Mouse (Mus musculus) layer of hippocampus, adult 9-11 months (tissue): Measurements from ENCODE around the gene C1s2.
"Not testable (repeated sequence)": the region's sequence is repeated elsewhere in the genome, so short reads cannot be mapped to it uniquely, and the experiment has no call there.

Experiments
- DNase-seq: peaks from one replicate; pipeline ENCODE4 v3.0.0; 2022

The C1s2 gene

DNA sequence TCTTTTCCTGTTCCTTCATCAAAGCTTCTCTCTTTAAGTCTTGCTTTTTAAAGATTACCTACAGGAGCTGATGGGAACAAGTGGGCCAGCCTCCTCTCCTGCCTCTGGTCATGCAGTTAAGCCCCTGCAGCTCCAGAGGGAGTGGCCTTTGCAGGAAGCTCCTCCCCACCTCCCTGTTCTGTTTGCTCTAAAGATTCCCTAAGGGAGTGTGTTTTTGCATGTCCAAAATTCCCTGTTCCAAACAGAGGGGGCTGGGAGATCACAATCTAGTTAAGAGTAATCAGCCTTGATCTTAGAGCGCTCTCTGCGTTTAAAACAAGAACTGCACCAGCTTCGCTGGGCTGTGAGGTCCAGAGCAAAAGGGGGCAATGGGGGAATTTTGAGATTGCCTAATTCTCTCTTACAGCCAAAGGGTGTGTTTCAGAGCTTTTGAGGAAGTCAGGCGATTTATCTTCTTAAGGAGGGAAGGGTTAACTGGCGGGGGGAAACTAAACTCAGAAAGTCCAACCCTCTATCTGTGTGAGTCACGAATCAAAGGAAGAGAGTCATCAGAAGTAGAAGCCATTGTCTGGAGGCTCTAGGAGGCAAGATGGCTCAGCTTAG is 1.1 kb upstream of the C1s2 start:
- not testable (repeated sequence) for DNase-seq

DNA sequence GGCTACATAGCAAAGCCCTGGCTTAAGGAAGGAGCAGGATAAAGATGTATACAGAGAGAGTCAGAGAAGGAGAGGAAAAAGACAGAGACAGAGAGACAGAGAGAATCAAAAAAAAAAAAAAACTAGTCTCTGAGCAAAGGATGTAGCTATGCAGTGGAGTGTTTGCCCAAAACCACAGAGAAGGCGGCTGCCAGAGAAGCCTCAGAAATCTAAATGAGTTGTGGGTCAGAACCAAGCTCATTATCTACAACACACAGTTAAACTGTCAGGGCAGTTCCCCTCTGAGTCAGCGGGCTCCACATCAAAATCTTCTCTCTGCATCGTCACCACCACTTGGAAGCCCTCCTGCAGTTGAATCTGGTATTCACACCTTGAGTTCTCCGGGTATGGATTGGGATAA is 5.1 kb downstream of the C1s2 start:
- no peak for DNase-seq

DNA sequence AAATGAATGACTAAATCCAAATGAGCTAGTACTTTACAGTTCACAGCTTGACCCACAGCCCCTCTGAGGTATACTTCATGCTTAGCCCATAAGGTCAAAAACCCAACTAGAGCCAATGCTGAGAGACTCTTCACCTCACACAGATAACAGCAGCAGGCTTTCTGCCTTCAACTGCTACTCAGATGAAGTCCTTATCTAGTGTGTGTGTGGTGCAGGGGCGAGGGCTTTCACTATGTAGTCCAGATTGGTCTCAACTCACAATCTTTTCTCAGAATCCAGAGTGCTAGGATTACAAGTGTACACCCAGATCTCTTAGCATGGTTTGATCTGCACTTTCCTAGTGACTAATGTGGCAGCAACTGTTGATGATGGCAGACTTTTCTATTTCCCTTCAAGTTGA is 9.7 kb downstream of the C1s2 start:
- DNase-seq: not testable (repeated sequence)

DNA sequence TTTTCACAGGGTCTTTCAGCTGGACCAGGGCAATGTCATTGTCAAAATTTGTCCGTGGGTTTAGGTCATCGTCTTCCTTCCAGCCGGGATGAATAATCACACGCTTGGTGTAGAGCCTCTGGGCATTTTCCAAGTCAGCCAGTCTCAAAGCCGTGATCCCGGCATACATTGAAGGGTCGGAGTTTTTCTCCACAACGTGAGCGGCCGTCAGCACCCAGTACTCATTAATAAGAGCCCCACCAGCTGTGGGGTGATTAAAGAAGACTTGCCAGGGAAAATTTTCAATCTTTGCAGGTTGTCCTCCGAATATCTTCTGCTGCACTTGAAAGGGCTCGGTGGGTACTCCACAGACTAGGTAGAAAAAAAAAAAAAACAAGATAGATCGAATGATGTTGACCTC is 10.3 kb downstream of the C1s2 start:
- DNase-seq: no peak

DNA sequence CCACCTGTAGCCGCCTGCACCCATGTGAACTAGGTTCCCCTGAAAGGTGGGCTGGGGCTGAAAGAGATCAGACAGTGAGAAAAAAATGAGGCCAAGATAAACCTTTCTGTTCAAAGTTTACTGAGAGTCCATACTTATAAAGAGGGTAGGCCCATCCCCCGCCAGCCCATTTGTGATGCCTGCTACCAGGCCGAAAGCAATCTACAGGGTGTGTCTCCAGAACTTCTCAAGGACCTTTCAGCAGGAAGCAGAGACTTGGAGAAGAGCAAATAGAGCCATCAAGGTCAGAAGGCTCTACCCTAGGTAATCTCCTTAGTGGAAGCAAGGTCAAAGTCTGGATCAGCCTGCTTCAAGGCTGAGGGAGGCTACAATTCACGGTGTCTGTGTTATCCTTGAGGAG is 33.9 kb downstream of the C1s2 start:
- DNase-seq: no peak

DNA sequence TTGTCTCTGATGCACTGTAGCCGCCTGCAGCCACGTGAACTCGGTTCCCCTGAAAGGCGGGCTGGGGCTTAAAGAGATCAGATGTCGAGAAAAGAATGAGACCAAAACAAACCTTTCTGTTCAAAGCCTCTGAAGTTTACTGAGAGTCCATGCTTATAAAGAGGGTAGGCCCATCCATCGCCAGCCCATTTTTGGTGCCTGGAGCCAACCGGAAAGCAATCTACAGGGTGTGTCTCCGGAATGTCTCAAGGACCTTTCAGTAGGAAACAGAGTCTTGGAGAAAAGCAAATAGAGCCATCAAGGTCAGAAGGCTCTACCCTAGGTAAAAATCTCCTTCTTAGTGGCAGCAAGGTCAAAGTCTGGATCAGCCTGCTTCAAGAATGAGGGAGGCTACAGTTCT is 42.8 kb downstream of the C1s2 start:
- no peak for DNase-seq

DNA sequence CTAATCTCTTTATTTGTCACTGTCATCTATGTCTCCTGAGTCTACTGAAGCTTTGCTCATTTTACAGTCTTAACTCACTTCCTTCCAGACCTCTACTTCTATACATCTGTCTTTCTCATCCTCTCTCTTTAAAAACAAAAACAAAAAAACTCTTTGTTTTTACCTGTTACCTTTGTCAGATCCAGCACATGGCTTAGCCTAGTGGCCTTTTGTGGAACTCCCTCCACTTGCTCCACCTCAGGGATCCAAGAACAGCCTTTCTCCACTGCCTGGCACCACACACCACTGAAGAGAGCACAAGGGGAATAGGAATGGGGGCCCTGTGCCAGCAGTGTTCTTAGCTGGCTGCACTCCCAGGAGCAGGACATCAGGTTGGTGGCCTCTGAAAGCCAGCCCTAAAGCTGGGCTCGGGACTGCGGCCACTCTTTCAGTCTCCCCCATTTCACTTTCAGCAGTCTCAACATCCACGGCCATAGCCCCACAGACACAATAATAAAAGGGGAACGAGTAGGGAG is 43.6 kb downstream of the C1s2 start:
- DNase-seq: no peak

DNA sequence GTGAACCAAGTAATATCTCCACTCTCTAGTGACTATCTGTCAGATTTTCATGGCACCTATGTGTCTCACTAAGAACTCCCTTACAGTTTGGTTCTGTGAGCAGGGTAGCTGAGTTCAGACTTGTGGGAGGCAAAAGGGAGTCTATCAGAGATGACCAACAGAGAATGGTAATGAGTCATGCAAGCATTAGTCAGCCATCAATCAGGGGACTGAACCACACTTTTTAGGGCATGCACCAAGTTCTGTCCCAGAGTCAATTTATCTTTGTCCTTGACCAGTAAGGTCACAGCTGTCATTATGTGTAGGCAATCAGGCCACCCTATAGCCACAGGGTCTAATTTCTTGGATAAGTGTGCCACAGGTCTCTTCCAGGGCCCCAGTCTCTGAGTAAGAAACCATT is 47.1 kb downstream of the C1s2 start:
- no peak for DNase-seq

DNA sequence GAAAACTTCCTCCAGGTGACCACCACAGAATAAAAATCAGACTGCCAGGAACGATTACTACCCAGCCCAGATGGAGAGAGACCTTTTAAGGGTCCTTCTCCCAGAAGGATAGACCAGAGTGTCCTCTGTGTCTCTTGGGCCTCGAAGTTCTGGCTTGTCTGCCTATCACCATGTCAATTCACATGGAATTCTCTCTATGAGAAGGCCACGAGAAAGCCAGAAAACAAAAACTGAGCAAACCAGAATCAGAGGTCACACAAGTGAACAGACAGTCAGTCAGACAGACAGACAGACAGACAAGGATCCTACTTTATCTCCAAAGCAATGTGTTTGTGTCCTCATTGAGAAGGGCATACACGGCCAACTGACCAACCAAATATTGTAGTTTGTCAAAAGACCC is 49.6 kb downstream of the C1s2 start:
- DNase-seq: no peak

DNA sequence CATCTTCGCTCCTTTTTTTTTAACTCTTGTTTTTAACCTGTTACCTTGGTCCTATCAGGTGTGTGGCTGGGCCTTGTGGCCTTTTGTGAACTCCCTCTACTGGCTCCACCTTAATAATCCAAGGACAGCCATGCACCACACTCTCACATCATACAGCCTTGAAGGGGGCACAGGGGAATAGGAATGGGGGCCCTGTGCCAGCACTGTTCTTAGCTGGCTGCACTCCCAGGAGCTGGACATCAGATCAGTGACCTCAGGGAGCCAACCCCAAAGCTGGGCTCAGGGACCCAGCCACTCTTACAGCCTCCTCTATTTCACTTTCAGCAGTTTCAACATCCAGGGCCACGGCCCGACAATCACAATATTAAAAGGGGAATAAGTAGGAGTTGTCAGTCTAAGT is 50.1 kb downstream of the C1s2 start:
- DNase-seq: no peak

DNA sequence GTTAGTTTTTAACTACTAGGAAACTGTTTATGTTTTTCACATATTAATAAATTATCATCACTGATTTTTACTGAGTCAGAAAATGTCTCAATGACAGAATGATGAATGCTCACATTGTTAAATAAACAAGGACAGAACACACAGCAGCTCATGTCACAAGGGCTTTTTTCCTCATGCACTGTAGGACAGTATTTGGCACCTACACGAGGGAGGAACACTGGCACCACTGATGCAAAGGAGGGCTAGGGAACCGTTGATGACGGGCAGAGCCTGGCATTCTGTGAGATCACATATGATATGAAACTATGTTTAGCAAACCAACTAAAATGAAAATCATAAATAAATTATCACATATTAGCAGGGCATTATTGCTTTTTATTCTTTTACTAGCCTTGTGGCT is 51.0 kb downstream of the C1s2 start:
- DNase-seq: peak; percentile 33

DNA sequence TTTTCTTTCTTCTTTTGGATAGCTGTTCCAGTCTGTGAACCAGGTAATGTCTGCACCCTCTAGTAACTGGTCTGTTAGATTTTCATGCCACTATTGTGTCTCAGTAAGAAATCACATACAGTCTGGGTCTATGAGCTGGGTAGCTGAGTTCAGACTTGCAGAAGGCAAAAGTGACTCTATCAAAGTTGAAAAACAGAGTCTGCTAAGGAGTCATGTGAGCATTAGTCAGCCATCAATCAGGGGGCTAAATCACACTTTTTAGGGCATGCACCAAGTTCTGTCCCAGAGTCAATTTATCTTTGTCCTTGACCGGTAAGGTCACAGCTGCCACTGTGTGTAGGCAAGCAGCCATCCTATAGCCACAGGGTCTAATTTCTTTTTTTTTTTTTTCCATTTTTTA is 53.7 kb downstream of the C1s2 start:
- DNase-seq: no peak

DNA sequence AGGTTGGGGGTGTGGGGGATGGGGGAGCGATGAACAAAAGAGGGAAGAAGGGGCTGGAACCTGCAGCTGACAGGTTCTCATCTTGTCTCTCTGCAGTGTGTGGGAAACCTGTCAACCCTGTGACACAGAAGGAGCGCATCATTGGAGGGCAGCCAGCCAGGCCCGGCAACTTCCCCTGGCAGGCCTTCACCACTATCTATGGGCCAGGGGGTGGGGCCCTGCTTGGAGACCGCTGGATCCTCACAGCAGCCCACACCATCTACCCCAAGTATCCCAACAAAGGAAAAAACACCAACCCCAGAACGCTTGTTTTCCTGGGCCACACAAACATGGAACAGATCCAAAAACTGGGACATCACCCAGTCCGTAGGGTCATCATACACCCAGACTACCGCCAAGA is 55.7 kb downstream of the C1s2 start:
- DNase-seq: not testable (repeated sequence)

DNA sequence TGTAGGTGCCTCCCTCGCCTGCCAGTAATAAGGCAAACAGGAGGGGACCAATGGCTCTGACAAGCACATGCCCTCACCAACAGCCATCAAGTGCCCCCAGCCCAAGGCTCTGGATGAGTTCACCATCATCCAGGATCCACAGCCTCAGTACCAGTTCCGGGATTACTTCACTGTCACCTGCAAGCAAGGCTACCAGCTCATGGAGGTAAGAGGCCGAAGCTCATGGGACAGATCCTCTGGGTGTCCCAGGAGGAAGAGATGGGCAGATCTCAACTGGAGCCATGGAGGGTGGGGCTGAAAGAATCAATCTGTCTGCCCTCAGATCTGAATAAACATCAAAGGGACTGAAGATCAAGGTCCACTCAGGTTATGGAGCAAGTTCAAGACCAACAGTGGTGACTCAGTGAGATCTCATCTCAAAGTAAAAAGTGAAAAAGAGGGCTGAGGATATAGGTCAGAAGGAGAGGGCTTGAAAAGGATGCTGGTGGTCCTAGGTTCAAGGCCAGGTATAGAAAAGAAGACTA is 60.7 kb downstream of the C1s2 start:
- DNase-seq: not testable (repeated sequence)
